Mouse (Mus musculus): ENCODE measurements around the gene Pcp4l1. TPM values are rescaled to one million over a fixed set of nuclear protein-coding genes. Genes with fewer than 3 reads are reported as not detected.
A peak's percentile ranks its signal among the peaks of the same experiment; 100 is the strongest.

Pcp4l1 gene
- polyA plus RNA-seq, 1 experiment, result 37.5 TPM

DNA sequence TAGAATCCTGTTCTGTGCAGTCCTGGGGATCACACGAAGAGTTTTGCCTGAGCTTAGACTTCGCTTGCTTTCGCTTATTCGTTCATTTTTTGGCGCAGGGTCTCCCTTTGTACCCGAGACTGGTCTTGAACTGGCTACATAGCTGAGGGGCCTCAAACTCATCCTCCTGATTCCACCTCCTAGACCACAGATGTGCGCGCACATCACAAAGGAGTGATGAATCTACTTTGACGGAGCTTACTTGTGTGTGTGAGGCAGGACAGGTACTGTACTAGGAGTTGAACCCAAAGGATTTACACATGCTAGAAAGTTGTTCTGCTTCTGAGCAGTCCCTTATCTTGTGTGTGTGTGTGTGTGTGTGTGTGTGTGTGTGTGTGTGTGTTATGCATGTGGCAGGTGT lies 5.2 kb downstream of the Pcp4l1 start:
- Histone ChIP-seq H3K4me1 (ENCODE audit: control insufficient read depth, insufficient read depth, low read length) (no peaks in the 10 kb centered on the region; the same call in 1 of the 2 replicates), H3K4me3 (replicated peaks; ENCODE audit: extremely low read depth, low read depth, low read length) (no peak overlapping the region)
- TF ChIP-seq POLR2A (IDR thresholded peaks at IDR 0.05; ENCODE audit: borderline replicate concordance, extremely low read depth, low read depth, low read length) (no peak), CTCF (IDR thresholded peaks at IDR 0.05; ENCODE audit: insufficient read depth, low read length) (no peak)
- WGBS, result 98% methylated on average over 9 of the region's 9 CpGs
- no peak for DNase-seq

DNA sequence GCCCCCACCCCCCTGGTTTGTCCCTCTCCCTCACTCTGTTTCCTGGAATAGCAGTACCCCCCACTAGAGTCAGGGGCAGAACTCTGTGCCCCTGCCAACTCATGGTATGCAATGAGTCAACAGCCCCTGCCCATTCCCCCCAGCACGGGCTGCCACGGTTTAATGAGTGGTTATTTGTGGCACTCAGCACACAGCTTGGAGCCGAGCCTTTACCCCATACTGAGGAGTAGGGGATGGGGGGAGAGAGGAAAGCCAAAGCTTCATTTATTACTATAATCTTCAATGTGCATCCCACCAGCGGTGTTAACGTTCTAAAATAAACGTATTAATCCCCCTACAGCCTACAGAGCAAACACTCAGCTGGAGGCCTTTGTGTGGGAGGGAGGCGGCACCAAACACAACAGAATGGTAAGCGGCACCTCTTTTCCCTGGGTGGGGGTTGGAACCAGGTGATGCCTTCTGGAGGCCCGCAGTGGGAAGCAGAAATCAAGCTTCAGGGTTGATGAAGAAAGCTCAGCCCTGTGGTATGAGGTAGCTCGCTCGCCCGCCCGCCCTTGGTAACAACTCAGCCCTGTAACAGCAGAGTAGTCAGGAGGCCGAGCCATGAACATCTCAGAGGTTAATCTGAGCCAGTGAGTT lies 6.5 kb downstream of the Pcp4l1 start:
- TF ChIP-seq CTCF (IDR thresholded peaks at IDR 0.05; ENCODE audit: insufficient read depth, low read length) (no peak), POLR2A (IDR thresholded peaks at IDR 0.05; ENCODE audit: borderline replicate concordance, extremely low read depth, low read depth, low read length) (no peak)
- WGBS, result 63% methylated on average over 14 of the region's 14 CpGs
- Histone ChIP-seq H3K4me3 (replicated peaks; ENCODE audit: extremely low read depth, low read depth, low read length) (no peak overlapping the region), H3K4me1 (ENCODE audit: control insufficient read depth, insufficient read depth, low read length) (peaks cover 8% of the 10 kb centered on the region; the same call in 1 of the 2 replicates)
- DNase-seq, result no peak

DNA sequence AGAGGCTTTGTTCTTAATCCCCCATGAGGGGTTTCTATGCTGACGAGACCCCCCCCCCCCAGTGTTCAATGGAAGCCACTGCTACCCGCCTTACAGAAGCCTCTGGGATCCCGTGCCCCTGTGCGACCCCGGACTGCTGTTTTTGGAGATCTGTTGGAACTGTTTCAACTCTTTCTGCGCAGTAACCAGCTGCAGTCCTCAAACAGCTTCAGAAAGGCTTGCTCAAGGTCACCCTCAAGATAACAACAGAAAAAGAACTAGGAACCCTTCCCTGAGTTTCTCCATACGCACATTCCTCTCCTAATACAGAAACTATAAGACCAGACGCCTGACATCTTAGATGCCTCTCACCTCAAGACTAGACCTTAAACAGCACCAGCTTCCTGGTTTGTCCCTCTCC lies 7.0 kb downstream of the Pcp4l1 start:
- DNase-seq, result no peak
- 33% methylated on average over 8 of the region's 8 CpGs for WGBS
- TF ChIP-seq CTCF (IDR thresholded peaks at IDR 0.05; ENCODE audit: insufficient read depth, low read length) (no peak), POLR2A (IDR thresholded peaks at IDR 0.05; ENCODE audit: borderline replicate concordance, extremely low read depth, low read depth, low read length) (no peak)
- peaks cover 11% of the 10 kb centered on the region for H3K4me1 ChIP-seq (ENCODE audit: control insufficient read depth, insufficient read depth, low read length)
- H3K4me3 ChIP-seq (replicated peaks; ENCODE audit: extremely low read depth, low read depth, low read length), result no peak overlapping the region

DNA sequence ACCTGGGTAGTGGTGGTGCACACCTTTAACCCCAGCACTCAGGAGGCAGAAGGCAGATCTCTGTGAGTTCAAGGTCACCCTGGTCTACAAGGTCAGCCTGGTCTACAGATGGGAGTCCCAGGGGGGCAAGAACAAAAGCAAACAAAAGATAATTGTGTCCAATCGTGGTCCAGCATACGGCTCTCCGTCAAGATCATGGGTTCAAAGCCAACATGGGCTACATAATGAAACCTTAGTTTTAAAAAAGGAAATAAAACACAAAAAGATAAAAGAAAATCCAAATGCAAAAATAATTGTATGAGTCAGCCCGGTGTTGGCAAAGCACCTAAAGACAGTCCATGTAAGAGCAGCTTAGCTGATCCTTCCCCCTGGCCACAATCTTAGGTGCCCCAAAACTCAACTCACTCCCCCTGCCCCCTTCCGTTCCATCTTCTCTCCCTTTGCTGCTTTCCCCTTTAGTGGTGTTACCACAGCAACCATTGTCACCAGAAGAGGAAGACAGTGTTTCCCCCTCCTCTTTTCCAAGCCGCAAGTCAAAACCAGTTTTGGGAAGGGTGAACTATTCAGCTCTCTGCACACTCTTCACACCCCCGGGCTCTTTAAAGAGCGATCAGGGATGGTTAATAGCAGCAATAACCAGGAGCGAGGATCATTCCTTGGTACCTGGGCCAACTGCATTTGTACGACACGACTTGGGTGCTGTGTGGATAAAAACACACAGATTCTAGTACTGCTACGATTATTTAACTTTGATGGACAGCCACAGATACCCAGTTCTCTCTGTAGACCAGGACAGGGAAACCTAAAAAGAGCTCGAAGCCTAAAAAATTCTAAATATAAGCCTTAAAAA lies 8.0 kb downstream of the Pcp4l1 start:
- Histone ChIP-seq H3K4me3 (replicated peaks; ENCODE audit: extremely low read depth, low read depth, low read length) (no peak overlapping the region), H3K4me1 (ENCODE audit: control insufficient read depth, insufficient read depth, low read length) (peaks cover 18% of the 10 kb centered on the region)
- no peak for DNase-seq
- 73% methylated on average over 13 of the region's 13 CpGs for WGBS
- TF ChIP-seq CTCF (IDR thresholded peaks at IDR 0.05; ENCODE audit: insufficient read depth, low read length), result no peak
- no peak for TF ChIP-seq POLR2A (IDR thresholded peaks at IDR 0.05; ENCODE audit: borderline replicate concordance, extremely low read depth, low read depth, low read length)

DNA sequence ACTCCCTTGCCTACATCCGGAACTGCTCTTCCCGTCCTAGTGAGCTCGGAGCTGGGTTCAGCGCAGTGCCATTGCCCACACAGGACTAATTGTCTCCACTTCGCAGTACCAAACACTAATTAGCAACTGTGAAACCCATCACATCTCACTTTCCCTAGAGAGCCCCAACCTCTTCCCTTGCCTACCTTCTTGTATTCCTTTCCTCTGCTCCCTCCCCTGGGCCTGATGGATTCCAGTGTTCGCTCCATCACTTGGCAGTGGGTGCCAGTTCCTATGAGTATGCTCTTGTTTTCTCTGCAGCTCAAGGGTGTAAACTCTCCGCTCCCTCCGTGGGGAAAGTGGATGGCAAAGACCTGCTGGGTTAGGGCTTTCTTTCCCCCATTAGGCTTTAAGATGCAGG lies 10.4 kb downstream of the Pcp4l1 start:
- TF ChIP-seq POLR2A (IDR thresholded peaks at IDR 0.05; ENCODE audit: borderline replicate concordance, extremely low read depth, low read depth, low read length) (no peak), CTCF (IDR thresholded peaks at IDR 0.05; ENCODE audit: insufficient read depth, low read length) (no peak)
- WGBS, result 74% methylated on average over 8 of the region's 8 CpGs
- peaks cover 18% of the 10 kb centered on the region for H3K4me1 ChIP-seq (ENCODE audit: control insufficient read depth, insufficient read depth, low read length)
- no peak overlapping the region for H3K4me3 ChIP-seq (replicated peaks; ENCODE audit: extremely low read depth, low read depth, low read length)
- no peak for DNase-seq

DNA sequence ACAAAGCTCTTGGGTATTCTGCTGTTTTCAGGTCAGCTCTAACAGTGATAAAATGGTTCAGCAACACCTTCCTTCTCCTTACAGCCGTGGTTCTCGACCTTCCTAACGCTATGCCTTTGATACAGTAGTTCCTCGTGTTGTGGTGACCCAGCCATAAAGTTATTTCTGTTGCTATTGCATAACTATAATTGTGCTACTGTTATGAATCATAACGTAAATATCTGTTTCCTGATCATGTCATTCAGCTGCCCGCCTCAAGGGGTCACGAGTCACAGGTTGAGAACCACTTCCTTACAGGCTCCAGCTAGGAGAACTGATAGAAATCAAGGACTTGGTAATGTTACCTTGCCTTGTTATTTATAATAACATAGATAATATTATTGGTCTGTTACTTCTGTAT lies 11.8 kb downstream of the Pcp4l1 start:
- 14% methylated on average over 7 of the region's 7 CpGs for WGBS
- peak; percentile 44; the same call in 1 of the 2 replicates for TF ChIP-seq CTCF (IDR thresholded peaks at IDR 0.05; ENCODE audit: insufficient read depth, low read length)
- TF ChIP-seq POLR2A (IDR thresholded peaks at IDR 0.05; ENCODE audit: borderline replicate concordance, extremely low read depth, low read depth, low read length), result no peak
- DNase-seq, result peak; percentile 52
- Histone ChIP-seq H3K4me3 (replicated peaks; ENCODE audit: extremely low read depth, low read depth, low read length) (no peak overlapping the region), H3K4me1 (ENCODE audit: control insufficient read depth, insufficient read depth, low read length) (peaks cover 18% of the 10 kb centered on the region)

DNA sequence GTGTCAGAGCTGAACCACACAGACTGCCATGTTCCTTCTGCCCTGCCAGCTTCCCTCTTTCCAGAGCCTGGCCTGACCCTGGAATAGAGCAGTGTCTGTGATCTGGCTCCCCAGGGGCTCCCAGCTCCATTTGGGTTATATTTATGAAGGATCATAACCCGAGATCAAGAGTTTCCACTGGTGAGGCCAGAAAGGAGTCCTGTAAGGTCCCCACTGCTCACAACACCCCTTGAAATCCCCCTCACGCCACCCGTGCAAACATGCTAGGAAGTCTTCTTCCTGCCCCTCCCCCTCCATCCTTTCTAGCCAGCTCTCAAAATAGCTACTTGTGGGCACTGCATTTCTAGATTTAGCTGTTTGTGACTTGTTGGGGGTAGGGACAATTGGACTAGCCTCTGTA lies 12.4 kb downstream of the Pcp4l1 start:
- Histone ChIP-seq H3K4me1 (ENCODE audit: control insufficient read depth, insufficient read depth, low read length) (peaks cover 18% of the 10 kb centered on the region), H3K4me3 (replicated peaks; ENCODE audit: extremely low read depth, low read depth, low read length) (no peak overlapping the region)
- no peak for DNase-seq
- TF ChIP-seq POLR2A (IDR thresholded peaks at IDR 0.05; ENCODE audit: borderline replicate concordance, extremely low read depth, low read depth, low read length), result no peak
- no peak for TF ChIP-seq CTCF (IDR thresholded peaks at IDR 0.05; ENCODE audit: insufficient read depth, low read length)
- 23% methylated on average over 3 of the region's 3 CpGs for WGBS

DNA sequence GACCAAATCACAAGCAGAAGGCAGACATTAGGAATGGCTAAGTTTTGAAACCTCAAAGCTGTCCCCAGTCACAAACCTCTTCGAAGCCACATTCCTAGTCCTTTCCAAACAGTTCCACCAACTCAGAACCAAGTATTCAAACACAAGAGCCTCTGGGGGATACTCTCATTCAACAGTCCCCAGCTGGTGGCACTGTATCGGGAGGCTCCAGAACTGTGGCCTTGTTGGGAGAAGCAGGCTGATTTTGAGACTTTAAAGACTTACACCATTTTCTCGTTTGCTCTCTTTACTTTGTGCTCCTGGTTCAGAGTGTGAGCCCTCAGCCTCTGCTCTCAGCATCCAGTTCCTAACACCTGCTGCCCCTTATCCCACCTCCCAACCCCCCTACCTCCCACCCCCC lies 13.0 kb downstream of the Pcp4l1 start:
- peaks cover 18% of the 10 kb centered on the region for H3K4me1 ChIP-seq (ENCODE audit: control insufficient read depth, insufficient read depth, low read length)
- 88% methylated on average over 3 of the region's 3 CpGs for WGBS
- DNase-seq, result no peak
- no peak overlapping the region for H3K4me3 ChIP-seq (replicated peaks; ENCODE audit: extremely low read depth, low read depth, low read length)
- no peak for TF ChIP-seq POLR2A (IDR thresholded peaks at IDR 0.05; ENCODE audit: borderline replicate concordance, extremely low read depth, low read depth, low read length)
- no peak for TF ChIP-seq CTCF (IDR thresholded peaks at IDR 0.05; ENCODE audit: insufficient read depth, low read length)

DNA sequence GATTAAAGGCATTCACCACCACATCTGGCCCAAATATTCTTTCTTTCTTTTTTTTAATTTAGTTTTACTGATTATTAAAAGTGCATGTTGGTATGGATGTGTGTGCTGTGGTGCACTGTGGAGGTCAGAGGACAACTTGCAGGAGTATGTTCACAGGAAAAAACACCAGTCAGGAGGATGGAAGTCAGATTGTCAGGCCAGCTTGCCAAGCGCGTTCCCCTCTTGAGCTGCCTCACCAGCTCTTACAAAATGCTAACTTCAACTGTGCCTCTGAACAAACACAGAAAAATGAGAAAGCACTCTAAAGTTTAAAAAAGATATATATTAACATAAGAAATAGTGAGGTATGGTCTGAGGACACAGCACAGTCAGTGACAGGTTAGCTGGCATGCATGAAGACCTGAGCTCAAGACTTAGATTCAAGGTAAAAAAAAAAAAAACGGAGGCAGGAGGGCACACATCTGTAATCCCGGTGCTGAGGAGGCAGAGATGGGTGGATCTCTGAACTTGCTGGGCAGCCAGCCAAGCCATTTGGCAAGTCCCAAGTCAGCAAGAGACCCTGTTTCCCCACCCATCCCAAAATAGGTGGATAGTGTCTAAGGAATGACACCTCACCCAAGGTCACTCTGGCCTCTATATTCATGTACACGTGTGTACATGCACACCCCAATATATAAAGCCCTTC lies 16.4 kb downstream of the Pcp4l1 start:
- no peak for DNase-seq
- Histone ChIP-seq H3K4me3 (replicated peaks; ENCODE audit: extremely low read depth, low read depth, low read length) (no peak overlapping the region), H3K4me1 (ENCODE audit: control insufficient read depth, insufficient read depth, low read length) (peaks cover 11% of the 10 kb centered on the region)
- 52% methylated on average over 5 of the region's 5 CpGs for WGBS
- TF ChIP-seq POLR2A (IDR thresholded peaks at IDR 0.05; ENCODE audit: borderline replicate concordance, extremely low read depth, low read depth, low read length), result no peak
- no peak for TF ChIP-seq CTCF (IDR thresholded peaks at IDR 0.05; ENCODE audit: insufficient read depth, low read length)

Data from lung, adult 2 months (tissue).